Comparison of ENCODE assay signal across 1 mouse cellular context in the genomic region with DNA sequence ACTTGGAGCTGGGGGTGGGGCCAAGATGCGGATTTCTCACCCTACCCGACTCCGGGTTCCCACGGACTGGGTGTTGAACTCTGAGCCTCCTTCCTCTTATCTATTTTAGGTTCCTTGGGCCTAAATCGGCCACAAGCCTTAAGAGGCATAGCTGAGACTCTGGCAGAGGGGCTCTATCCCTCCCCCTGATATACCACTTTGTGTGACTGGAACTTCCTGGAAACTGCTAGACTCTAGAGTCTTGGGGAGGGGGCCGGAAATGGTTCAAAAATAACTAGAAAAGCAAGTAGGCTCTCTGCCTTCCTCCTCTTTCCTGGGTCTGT.
TF ChIP-seq lines count a peak whose summit lies in the region.

No protein-coding gene starts in this region.

TF ChIP-seq in CH12.LX, 34 proteins besides CTCF, POLR2A, EP300 and RAD21 (continued from another document):
- no peak for TF ChIP-seq TCF12 (IDR thresholded peaks at IDR 0.05; ENCODE audit: low read depth, low read length)
- no peak for TF ChIP-seq NELFE (IDR thresholded peaks at IDR 0.05; ENCODE audit: low read depth, low read length)
- TF ChIP-seq MAX (IDR thresholded peaks at IDR 0.05; ENCODE audit: low read length): no peak
- TF ChIP-seq RCOR1 (conservative IDR thresholded peaks at IDR 0.05; ENCODE audit: low read depth, low read length): no peak
